Mouse (Mus musculus): ENCODE results near the gene Pstpip1. TPM values are rescaled to one million over a fixed set of nuclear protein-coding genes. Genes with fewer than 3 reads are reported as not detected.
A peak's percentile ranks its signal among the peaks of the same experiment; 100 is the strongest.

Pstpip1 gene
- total RNA-seq (2021): 1 to 10 TPM; 2.7 to 3.1 TPM

DNA sequence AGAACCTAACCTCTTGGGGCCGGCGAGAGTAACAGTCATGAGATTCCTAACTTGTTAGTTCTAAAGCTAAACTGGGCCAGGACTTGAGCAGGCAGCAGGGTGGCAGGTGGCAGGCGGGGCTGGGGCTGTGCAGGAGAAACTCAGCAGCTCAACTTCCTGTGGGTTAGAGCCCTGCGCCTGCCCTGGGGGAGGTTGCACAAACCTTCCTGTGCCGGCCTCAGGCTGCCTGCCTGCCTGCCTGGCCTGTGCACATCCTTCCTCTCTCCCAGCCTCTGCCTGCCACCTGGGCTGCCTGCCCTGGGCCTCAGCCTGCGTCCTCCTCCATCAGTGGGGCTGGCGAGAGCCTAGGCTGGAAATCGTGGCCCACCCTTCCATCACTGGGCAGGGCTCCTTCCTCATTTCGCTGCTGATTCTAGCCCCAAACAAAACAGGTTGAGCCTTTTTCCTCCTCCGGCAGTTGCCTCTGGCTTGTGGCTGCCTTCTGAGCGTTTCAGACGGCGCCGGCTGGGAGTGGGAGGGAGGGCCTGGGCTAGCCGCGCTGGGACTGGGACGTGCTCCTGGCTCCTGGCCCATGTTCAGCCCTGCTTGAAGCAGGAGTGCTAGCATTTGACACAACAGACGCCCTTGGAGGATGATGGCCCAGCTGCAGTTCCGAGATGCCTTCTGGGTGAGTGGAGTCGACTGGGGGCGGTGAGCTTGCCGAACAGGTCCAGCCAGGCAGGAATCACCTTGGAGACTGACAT lies at the start of gene Pstpip1:
Pstpip1 (plus strand) TSS at position 185 of the 743 bp plus-strand sequence.
- DNase-seq (ENCODE audit: low spot score in 2 of 2): peak; percentile 36 to 62
- intact Hi-C loops (cut with DNase I): no loop called here

DNA sequence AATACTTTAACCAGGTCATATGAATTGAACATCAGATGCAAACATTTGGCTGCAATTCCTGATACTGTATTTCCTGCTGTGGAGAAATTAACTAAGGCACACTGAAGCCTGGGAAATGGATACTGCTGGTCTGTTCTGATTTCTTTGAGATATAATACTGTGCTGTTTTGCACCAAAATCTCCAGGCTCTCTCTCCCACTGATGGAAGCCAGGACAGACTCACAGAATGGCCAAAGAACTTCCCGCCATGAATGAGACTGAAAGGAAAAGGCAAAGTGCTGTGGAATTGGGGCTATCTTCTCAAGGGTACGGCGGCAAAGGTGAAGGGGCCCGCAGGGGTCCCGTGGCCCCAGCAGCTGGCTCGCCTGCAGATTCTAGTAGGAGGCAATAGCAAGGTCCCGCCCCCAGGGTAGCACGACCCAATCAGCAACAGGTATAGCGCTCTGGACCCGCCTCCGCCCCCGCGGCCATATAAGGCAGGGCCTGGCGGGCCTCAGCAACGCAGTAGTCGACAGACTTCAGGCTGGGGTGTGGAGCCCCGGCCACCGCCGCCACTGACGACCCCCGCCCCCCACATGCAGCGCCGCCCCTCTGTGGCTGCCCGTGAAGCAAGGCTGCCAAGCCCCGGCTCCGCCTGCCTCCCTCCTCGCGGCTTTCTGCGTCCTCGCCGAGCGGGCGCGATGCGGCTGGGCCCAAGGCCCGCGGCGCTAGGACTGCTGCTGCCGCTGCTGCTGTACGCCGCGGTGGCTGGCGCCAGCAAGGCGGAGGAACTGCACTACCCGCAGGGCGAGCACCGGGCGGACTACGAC lies 48.2 kb upstream of the Pstpip1 start, which contains the start of gene Rcn2:
Rcn2 (plus strand) TSS at position 474 of the 809 bp plus-strand sequence.
- DNase-seq (ENCODE audit: low spot score in 2 of 2): peak; percentile 96
- intact Hi-C loops (cut with DNase I): loop anchor here (5.0 kb wide), 1 partner anchor 104 kb away; the partner anchor contains the start of gene Scaper

DNA sequence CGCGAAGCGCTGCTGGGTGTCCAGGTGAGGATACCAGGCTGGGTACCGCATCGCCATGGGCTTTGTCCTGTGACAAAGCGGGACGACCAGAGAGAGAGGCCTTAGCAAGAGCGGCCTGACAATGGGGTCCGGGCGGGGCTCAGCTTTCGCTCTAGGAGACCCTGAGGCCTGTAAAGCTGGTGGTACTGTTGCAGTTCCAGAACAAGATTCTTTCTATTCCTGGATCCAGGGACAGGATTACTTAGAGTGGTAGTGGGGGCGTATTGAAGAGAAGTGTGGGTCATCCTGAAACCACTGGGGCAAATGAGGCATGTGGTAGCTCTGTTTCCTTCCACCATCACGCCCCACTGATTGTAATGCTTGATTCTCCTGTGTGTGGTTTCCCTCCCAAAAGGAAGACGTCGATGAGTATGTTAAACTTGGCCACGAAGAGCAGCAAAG lies 47.6 kb upstream of the Pstpip1 start:
- DNase-seq (ENCODE audit: low spot score in 2 of 2): no peak
- intact Hi-C loops (cut with DNase I): loop anchor here (5.0 kb wide), 1 partner anchor 105 kb away; the partner anchor contains the start of gene Scaper

DNA sequence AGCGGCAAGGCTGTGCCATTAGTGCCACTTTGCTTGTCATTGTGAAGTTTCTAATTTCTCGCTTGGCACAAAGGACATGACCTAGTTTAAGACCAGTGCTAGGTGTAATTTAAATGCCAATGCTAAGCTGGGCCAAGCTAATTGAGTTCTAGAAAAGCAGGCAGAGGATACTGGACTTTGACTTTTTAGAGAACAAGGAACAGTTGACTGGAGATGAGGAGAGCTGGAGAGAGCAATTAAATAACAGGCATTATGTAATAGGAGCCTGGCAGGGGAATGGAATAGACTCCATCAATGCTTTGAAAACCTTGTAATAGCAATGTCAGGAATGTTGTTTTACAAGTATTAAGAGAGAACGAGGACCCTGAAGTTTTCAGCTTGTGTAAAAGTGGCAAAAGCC lies 36.0 kb upstream of the Pstpip1 start:
- peak in 1 of 2 experiments; percentile 13 for DNase-seq (ENCODE audit: low spot score in 2 of 2)
- intact Hi-C loops (cut with DNase I): no loop called here

DNA sequence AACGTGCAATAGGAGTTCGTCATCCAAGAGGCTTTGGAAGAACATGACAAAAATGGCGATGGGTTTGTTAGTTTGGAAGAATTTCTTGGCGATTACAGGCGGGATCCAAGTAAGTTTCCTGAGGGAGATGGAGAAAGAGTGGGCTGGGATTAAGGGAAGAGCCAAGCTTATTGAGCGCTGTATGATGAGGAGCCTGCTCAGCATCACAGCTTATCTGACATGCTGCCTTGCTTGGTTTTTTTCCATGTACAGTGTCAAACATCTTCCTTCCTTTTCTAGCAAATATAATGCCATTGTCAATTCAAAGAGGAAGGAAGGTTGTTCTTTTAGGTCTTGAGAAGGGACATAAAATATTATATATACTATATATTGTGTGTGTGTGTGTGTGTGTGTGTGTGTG lies 33.6 kb upstream of the Pstpip1 start:
- intact Hi-C loops (cut with DNase I): no loop called here
- no peak for DNase-seq (ENCODE audit: low spot score in 2 of 2)

DNA sequence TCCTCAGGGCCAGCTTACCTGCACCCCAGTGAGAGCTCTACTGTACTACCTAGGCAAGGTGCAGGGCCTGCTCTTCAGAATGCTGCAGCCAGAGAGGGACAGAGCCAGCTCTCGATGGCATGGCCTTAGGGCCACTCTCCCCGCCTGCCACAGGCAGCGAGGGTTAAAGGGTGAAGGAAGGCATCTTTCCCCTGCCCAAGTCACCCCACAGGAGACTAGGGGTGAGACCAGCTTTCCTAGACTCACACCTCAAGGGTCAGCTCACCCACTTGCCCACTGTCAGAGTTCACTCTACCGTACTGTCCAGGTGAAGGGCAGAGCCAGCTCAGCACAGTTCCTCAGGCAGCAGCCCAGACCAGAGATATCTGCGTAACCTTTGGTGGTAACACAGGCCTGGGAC lies 27.4 kb upstream of the Pstpip1 start:
- no peak for DNase-seq (ENCODE audit: low spot score in 2 of 2)
- intact Hi-C loops (cut with DNase I): no loop called here

DNA sequence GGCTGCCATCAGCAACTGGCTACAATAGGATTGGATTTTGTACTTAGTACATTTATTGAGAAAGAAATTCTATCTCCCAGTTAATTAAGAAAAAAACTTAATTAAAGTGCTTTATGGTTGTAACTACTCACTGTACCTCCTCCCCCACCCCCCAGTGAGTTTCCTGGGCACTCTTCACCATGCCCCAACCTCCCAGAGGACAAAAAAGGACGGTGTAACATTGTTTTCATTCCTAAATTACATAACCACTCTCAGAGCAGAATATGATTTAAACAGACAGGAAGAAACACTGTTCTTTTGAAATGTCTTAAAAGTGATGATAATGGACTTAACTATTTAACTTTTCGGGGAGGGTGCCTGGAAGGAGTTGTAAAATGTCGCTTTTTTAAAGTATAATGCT lies 24.8 kb upstream of the Pstpip1 start:
- intact Hi-C loops (cut with DNase I): no loop called here
- DNase-seq (ENCODE audit: low spot score in 2 of 2): no peak

DNA sequence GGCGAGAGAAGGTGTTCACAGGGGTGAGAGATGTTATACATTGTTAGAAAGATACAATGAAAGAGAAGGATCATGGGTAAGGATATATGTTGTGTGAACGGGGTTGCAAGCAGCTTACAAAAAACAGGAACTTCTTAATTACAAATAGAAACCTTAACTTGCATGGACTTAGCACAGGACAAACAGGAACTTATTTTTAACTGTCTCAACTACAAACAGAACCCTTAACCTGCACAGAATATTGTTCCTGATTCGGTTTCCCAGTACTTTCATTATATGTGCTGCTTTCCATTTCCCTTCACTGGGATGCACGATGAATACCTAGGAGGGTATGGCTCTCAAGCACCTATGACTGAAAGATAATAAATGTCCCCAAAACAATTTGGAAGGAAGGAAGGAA lies 21.8 kb upstream of the Pstpip1 start:
- intact Hi-C loops (cut with DNase I): no loop called here
- no peak for DNase-seq (ENCODE audit: low spot score in 2 of 2)

DNA sequence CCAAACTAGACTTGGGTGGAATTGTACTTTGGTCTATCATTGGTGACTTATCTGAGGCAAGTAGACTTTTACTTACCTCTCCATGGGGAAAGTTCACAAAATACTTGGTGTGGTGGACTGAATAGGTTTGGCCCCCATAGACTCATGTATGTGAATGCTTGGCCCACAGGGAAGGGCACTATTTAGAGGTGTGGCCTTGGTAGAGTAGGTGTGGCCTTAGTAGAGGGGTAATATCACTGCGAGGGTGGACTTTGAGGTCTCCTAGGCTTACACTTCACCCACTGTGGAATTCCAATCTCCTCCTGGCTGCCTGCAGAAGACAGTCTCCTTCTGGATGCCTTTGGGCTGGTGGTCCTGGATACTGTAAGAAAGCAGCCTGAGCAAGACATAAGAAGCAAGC lies 21.1 kb upstream of the Pstpip1 start:
- intact Hi-C loops (cut with DNase I): no loop called here
- no peak for DNase-seq (ENCODE audit: low spot score in 2 of 2)

DNA sequence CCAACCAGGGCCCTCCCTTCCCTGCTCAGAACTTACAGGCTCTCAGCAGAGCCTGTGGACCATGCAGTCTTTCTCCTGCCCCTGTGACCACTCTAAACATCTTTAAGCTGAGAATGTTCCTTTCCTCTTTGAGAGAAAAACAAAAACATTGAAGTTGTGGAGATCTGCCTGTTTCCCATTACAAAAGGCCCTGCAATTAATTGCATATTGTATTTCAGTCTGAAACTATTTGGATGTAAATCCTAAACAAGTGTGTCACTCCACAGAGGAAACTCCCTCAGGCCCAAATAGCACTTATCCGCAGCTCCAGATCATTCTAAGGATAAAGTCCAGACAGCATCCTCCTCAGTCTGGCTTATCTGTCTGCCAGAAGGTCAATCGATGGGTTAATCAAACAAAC lies 16.9 kb upstream of the Pstpip1 start:
- no peak for DNase-seq (ENCODE audit: low spot score in 2 of 2)
- intact Hi-C loops (cut with DNase I): no loop called here

DNA sequence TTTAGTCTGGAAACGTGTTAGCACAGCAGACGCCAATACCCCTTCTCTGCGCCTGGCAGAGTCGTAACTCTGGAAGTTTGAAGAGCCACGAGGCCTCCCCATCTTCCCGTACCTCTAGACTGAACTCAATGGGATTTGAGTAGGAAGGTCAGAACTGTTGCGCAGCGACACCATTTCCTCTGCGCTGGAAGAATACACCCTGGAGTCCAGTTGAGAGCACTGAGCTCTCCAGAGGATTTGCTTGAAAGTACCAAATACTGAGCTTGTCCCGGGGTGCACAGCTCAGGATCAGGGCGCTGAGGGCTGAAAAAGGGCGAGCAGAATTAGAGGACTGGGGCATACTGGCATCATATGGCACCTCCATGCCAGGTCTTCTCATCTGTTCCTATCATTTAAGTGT lies 14.9 kb upstream of the Pstpip1 start:
- no peak for DNase-seq (ENCODE audit: low spot score in 2 of 2)
- intact Hi-C loops (cut with DNase I): loop anchor here (2.0 kb wide), 1 partner anchor 44 kb away; no protein-coding TSS in a partner anchor

DNA sequence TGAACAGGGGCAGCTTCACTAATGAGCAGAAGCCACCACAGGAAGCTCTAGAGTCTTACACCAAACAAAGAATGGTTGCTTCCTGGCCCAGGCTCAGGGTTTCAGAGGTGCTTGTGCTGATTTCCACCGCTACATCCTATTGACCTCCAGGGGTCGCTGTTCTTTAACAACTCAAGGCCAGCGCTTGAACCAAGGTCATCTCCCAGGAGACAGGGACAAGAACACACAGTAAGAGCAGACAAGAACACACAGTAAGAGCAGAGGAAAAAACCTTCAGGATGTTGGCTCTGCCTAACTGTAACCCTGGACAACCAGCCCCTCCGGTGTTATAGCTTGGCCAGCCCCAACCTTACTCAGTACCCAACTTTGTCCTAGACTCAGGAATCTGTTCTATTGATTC lies 14.5 kb upstream of the Pstpip1 start:
- peak; percentile 57 to 68 for DNase-seq (ENCODE audit: low spot score in 2 of 2)
- intact Hi-C loops (cut with DNase I): loop anchor here (2.0 kb wide), 1 partner anchor 44 kb away; no protein-coding TSS in a partner anchor

DNA sequence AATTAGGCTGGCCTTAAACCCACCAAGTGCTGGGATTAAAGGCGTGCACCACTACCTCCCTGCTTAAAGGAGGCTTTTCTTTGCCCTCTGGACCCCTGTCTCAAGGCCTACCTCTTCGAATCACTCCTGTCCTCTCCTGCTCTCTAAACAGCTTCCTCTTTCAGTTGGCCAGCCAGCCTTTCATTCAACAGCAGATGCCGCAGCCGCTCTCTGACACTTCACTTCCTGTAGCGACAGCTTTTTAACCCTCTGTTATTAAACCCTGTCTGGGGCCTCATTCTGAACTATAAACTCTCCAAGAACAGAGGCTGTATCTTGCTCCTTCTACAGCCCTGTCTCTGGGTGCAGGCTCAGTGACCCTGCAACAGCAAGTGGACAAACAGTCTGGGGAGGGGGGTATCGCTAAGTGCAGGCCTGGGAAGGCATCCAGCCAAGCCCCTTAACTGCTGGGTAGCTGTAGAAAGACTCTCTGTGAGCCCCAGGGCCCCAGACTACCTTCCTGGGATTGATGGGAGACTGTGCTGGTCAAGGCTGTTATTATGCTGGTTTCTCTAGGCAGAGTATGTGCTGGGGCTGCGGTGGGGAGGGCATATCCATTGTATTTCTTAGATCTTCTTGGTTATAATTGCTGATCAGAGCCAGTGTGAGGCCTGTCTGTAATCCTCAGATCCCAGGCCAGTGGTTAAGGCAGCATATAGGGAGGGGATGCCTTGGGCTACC lies 13.7 kb upstream of the Pstpip1 start:
- intact Hi-C loops (cut with DNase I): loop anchor here (2.0 kb wide), 1 partner anchor 43 kb away; no protein-coding TSS in a partner anchor
- DNase-seq (ENCODE audit: low spot score in 2 of 2): no peak

DNA sequence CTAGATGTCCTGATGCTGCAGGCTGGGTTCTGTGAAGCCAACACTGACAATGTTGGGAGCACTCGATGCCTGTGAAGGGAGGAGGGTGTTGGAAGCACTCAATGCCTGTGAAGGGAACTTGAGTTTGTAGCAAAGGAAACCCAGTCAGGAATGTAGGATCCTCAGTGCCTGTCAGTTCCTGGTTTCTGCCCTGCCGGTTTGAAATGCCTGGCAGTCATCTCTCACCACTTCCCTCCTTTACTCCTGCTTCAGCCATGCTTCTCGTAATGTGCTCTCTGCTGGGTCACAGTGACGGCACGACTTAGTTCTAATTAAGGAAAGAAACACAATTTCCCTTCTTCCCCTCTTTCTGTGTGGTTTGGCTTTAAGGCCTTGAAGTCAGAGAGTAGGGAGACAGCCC lies 10.2 kb upstream of the Pstpip1 start:
- intact Hi-C loops (cut with DNase I): no loop called here
- no peak for DNase-seq (ENCODE audit: low spot score in 2 of 2)

DNA sequence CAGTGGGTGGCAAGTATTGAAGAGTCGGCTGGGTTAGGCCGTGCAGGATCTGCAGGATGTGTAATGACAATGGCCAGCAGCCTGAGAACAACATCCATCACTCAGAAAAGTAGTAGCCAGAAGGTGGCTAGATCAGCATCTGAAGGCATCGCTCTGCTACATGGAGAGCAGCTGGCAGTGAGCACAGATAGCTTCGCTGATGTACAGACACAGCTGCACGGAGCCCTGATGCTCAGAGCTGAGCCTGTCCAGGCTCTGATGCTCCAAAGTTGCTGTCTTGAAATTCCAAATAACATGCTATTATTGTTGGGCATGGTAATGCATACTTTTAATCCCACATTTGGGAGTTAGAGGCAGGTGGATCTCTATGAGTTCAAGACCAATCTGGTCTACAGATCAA lies 3.2 kb upstream of the Pstpip1 start:
- intact Hi-C loops (cut with DNase I): no loop called here

DNA sequence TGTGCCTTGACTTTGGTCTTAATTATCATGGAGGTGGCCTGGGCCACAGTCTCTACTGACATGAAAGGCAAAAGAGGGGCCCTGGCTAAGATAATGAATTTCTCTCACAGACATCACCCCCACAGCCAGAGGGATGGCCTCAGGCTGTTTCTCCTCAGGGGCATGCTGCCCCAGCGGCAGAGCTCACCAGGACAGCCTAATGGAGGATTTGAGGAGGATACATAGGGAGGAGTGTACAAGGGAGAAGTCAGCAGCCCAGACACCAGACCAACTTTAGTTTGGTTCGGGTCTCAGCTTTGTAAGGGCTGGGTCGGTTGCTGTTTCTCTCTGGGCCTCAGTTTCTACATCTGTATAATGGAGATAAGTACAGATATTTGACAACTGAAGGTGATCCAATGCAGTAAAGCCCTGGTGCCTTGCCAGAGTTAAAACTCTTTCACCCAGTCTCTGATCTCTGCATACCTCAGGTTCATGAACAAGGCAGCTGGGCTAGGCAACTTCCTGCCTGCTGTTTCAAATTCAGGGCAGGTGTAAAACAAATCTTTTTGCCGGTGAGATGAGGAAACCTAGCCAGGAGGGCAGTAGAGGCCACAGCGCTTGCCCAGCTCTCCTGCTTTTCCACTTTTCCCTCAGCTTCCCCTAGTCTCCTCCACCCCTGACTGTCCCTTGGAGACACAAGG lies 924 bp downstream of the Pstpip1 start:
- DNase-seq (ENCODE audit: low spot score in 2 of 2): no peak
- intact Hi-C loops (cut with DNase I): no loop called here

More for the DNA sequence above, 3.2 kb upstream of the Pstpip1 start:
- DNase-seq (ENCODE audit: low spot score in 2 of 2): no peak

DNA sequence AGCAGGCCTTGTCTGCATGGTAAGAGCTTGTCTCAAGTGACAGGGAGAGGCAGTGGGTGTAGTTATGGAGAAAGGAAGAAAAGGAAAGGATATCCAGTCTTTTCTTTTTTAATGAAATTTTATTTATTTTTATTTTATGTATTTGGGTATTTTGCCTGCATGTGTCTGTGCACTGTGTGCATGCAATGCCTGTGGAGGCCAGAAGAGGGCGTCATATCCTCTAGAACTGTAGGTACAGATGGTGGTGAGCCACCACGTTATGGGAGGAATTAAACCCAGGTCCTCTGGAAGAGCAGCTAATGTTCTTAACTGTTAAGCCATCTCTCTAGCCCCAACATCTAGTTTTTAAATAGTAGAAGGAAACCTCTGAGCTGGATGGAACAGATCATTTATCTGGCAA lies 2.3 kb downstream of the Pstpip1 start:
- DNase-seq (ENCODE audit: low spot score in 2 of 2): no peak
- intact Hi-C loops (cut with DNase I): no loop called here

DNA sequence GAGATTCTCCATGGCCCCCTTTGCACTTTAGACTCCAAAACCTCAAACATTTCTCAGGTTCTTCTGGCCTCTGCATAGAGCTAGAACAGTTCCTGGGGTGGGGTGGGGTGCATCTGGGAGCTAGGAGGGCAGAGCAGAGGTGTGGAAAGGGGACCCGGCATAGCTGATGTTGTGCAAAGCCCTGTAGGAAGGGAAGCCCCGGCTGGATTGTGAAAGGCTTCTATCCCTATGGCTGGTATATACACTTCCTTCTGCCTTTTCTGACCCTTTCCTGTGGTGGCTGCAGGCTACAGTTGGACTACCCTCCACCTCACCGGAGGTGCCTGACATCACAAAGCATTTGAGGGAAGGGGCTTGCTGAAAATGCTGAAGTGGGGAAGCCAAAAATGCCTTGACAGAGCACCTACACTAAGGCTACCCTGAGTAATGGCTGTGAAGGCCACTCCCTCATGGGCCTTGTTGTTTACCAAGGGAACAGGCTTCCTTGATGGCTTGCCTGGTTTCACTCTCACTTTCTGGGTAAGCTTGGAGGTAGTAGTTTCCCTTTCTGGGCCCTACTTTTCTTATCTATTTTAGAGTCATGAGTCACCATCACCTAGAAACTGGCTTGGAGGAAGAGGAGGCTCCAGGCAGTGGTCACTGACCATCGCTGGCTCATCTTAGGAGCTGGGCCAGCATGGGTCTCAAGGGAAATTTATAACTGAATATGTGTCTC lies 8.0 kb downstream of the Pstpip1 start:
- intact Hi-C loops (cut with DNase I): no loop called here
- DNase-seq (ENCODE audit: low spot score in 2 of 2): no peak

DNA sequence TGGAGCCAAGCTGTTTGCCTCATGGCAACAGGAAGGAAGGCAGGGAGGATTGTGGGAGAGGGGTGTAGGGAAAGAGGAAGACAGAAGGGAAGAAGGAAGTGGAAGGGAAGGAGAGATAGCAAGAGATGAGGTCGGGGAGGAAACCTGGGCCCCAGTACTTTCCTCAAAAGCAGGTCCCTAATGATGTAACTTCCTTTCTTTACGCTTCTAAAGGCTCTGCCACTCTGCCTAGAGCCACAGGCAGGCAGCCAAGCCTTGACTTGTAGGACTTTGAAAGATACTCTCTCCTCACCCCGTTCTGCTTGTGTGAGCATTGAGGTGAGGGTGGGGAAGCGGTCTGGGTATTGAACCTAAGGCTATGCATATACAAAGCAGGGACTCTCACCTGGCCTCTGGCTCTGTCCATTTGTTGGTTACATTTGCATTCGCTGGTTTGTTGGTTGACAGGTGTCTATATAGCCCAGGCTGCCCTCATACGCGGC lies 10.3 kb downstream of the Pstpip1 start:
- no peak for DNase-seq (ENCODE audit: low spot score in 2 of 2)
- intact Hi-C loops (cut with DNase I): no loop called here
